Mouse (Mus musculus): ENCODE results near the gene Lrrfip1. TPM values are rescaled to one million over a fixed set of nuclear protein-coding genes. Genes with fewer than 3 reads are reported as not detected.

The Lrrfip1 gene
- polyA plus RNA-seq (2012; rRNA removed), result 80.0 and 92.5 TPM in 2 replicates

- Histone ChIP-seq H3K4me1 (ENCODE audit: control insufficient read depth, insufficient read depth, low read length) (peaks cover 5% of the 10 kb centered on the region), H3K27ac (ENCODE audit: insufficient read depth, low read length) (peak within 1 kb of the TSS; percentile 61), H3K4me3 (ENCODE audit: insufficient read depth, low read length) (peak within 1 kb of the TSS; percentile 88)
- TF ChIP-seq CTCF (IDR thresholded peaks at IDR 0.05; ENCODE audit: extremely low read depth, insufficient read depth, low read length) (no peak), POLR2A (IDR thresholded peaks at IDR 0.05; ENCODE audit: extremely low read depth, insufficient read depth, low read length) (peak; percentile 41; the same call in 1 of the 2 replicates)
Measured at GRCm38 (mm10) chr1:90998268-90998890, at the start of gene Lrrfip1. TSS of gene Lrrfip1 (plus strand) at chr1:90998737.

- Histone ChIP-seq H3K4me3 (ENCODE audit: insufficient read depth, low read length) (no peak overlapping the region), H3K4me1 (ENCODE audit: control insufficient read depth, insufficient read depth, low read length) (no peaks in the 10 kb centered on the region), H3K27ac (ENCODE audit: insufficient read depth, low read length) (no peak overlapping the region)
- TF ChIP-seq CTCF (IDR thresholded peaks at IDR 0.05; ENCODE audit: extremely low read depth, insufficient read depth, low read length), result no peak
- TF ChIP-seq POLR2A (IDR thresholded peaks at IDR 0.05; ENCODE audit: extremely low read depth, insufficient read depth, low read length), result no peak
Measured at GRCm38 (mm10) chr1:90949309-90949708, 49.2 kb upstream of the Lrrfip1 start.

- H3K4me1 ChIP-seq (ENCODE audit: control insufficient read depth, insufficient read depth, low read length), result no peaks in the 10 kb centered on the region
- H3K4me3 ChIP-seq (ENCODE audit: insufficient read depth, low read length), result no peak overlapping the region
- TF ChIP-seq POLR2A (IDR thresholded peaks at IDR 0.05; ENCODE audit: extremely low read depth, insufficient read depth, low read length), result no peak
- TF ChIP-seq CTCF (IDR thresholded peaks at IDR 0.05; ENCODE audit: extremely low read depth, insufficient read depth, low read length), result no peak
- no peak overlapping the region for H3K27ac ChIP-seq (ENCODE audit: insufficient read depth, low read length)
Measured at GRCm38 (mm10) chr1:90951670-90952069, 46.9 kb upstream of the Lrrfip1 start.

- Histone ChIP-seq H3K4me3 (ENCODE audit: insufficient read depth, low read length) (no peak within 1 kb of the TSS), H3K4me1 (ENCODE audit: control insufficient read depth, insufficient read depth, low read length) (no peaks in the 10 kb centered on the region)
- TF ChIP-seq CTCF (IDR thresholded peaks at IDR 0.05; ENCODE audit: extremely low read depth, insufficient read depth, low read length) (no peak), POLR2A (IDR thresholded peaks at IDR 0.05; ENCODE audit: extremely low read depth, insufficient read depth, low read length) (no peak)
Measured at GRCm38 (mm10) chr1:90952808-90953207, 45.7 kb upstream of the Lrrfip1 start, which contains the start of gene Prlh. TSS of gene Prlh (plus strand) at chr1:90953108.

GRCm38 (mm10) chr1:90953688-90954087, 44.8 kb upstream of the Lrrfip1 start:
- H3K27ac ChIP-seq (ENCODE audit: insufficient read depth, low read length), result no peak overlapping the region
- H3K4me1 ChIP-seq (ENCODE audit: control insufficient read depth, insufficient read depth, low read length), result no peaks in the 10 kb centered on the region
- no peak overlapping the region for H3K4me3 ChIP-seq (ENCODE audit: insufficient read depth, low read length)
- TF ChIP-seq CTCF (IDR thresholded peaks at IDR 0.05; ENCODE audit: extremely low read depth, insufficient read depth, low read length) (no peak), POLR2A (IDR thresholded peaks at IDR 0.05; ENCODE audit: extremely low read depth, insufficient read depth, low read length) (no peak)

More at GRCm38 (mm10) chr1:90952808-90953207, 45.7 kb upstream of the Lrrfip1 start, which contains the start of gene Prlh:
- H3K27ac ChIP-seq (ENCODE audit: insufficient read depth, low read length), result no peak within 1 kb of the TSS

GRCm38 (mm10) chr1:90956245-90957096, 42.1 kb upstream of the Lrrfip1 start:
- TF ChIP-seq POLR2A (IDR thresholded peaks at IDR 0.05; ENCODE audit: extremely low read depth, insufficient read depth, low read length) (no peak), CTCF (IDR thresholded peaks at IDR 0.05; ENCODE audit: extremely low read depth, insufficient read depth, low read length) (peak; percentile 82)
- Histone ChIP-seq H3K4me3 (ENCODE audit: insufficient read depth, low read length) (no peak overlapping the region), H3K27ac (ENCODE audit: insufficient read depth, low read length) (no peak overlapping the region), H3K4me1 (ENCODE audit: control insufficient read depth, insufficient read depth, low read length) (no peaks in the 10 kb centered on the region)

GRCm38 (mm10) chr1:90962526-90962925, 36.0 kb upstream of the Lrrfip1 start:
- H3K4me3 ChIP-seq (ENCODE audit: insufficient read depth, low read length), result no peak overlapping the region
- TF ChIP-seq POLR2A (IDR thresholded peaks at IDR 0.05; ENCODE audit: extremely low read depth, insufficient read depth, low read length) (no peak), CTCF (IDR thresholded peaks at IDR 0.05; ENCODE audit: extremely low read depth, insufficient read depth, low read length) (no peak)
- H3K4me1 ChIP-seq (ENCODE audit: control insufficient read depth, insufficient read depth, low read length), result peaks cover 2% of the 10 kb centered on the region; the same call in 1 of the 2 replicates
- no peak overlapping the region for H3K27ac ChIP-seq (ENCODE audit: insufficient read depth, low read length)

- no peak for TF ChIP-seq CTCF (IDR thresholded peaks at IDR 0.05; ENCODE audit: extremely low read depth, insufficient read depth, low read length)
- no peak for TF ChIP-seq POLR2A (IDR thresholded peaks at IDR 0.05; ENCODE audit: extremely low read depth, insufficient read depth, low read length)
- Histone ChIP-seq H3K27ac (ENCODE audit: insufficient read depth, low read length) (no peak overlapping the region), H3K4me1 (ENCODE audit: control insufficient read depth, insufficient read depth, low read length) (peaks cover 2% of the 10 kb centered on the region; the same call in 1 of the 2 replicates), H3K4me3 (ENCODE audit: insufficient read depth, low read length) (no peak overlapping the region)
Measured at GRCm38 (mm10) chr1:90962994-90963393, 35.5 kb upstream of the Lrrfip1 start.

- TF ChIP-seq POLR2A (IDR thresholded peaks at IDR 0.05; ENCODE audit: extremely low read depth, insufficient read depth, low read length) (no peak), CTCF (IDR thresholded peaks at IDR 0.05; ENCODE audit: extremely low read depth, insufficient read depth, low read length) (no peak)
- Histone ChIP-seq H3K27ac (ENCODE audit: insufficient read depth, low read length) (no peak overlapping the region), H3K4me1 (ENCODE audit: control insufficient read depth, insufficient read depth, low read length) (peaks cover 7% of the 10 kb centered on the region), H3K4me3 (ENCODE audit: insufficient read depth, low read length) (no peak overlapping the region)
Measured at GRCm38 (mm10) chr1:90967583-90967982, 31.0 kb upstream of the Lrrfip1 start.
